24 mouse cellular contexts compared by ENCODE assay signal in genomic region chr1:166788824-166789399, GRCm38 (mm10).
DNase-seq lines count a peak whose midpoint lies in the region; ATAC-seq and TF ChIP-seq lines count a peak whose summit lies in the region.
"Had no signal": no experiment of that assay in that cellular context is flagged by ENCODE, and none has a peak within 500 bp of the region (broad histone marks: within the 10 kb centered on the region; RNA-seq: fewer than 3 reads in every experiment).

No protein-coding gene starts in this region.

- no peaks in the 10 kb centered on the region for H3K27me3 ChIP-seq in hindbrain, embryonic 12.5 days
- H3K27me3 ChIP-seq in hindbrain, embryonic 16.5 days (replicated peaks; ENCODE audit: control insufficient read depth, insufficient read depth, low read length), result no peaks in the 10 kb centered on the region
- no peaks in the 10 kb centered on the region for H3K27me3 ChIP-seq in forebrain, embryonic 15.5 days
- H3K27me3 ChIP-seq in midbrain, embryonic 13.5 days, result no peaks in the 10 kb centered on the region
- H3K27me3 ChIP-seq: embryonic facial prominence, embryonic 12.5 days; heart, embryonic 13.5 days; liver, embryonic 15.5 days; lung, embryonic 15.5 days had no signal

- H3K4me1 ChIP-seq in hindbrain, embryonic 12.5 days, result peaks cover 6% of the 10 kb centered on the region
- no peaks in the 10 kb centered on the region for H3K4me1 ChIP-seq in hindbrain, embryonic 16.5 days (ENCODE audit: control insufficient read depth, insufficient read depth, low read depth, low read length)
- peaks cover 8% of the 10 kb centered on the region for H3K4me1 ChIP-seq in forebrain, embryonic 15.5 days
- H3K4me1 ChIP-seq in midbrain, embryonic 13.5 days (replicated peaks), result peaks cover 8% of the 10 kb centered on the region
- H3K4me1 ChIP-seq: embryonic facial prominence, embryonic 12.5 days; heart, embryonic 13.5 days; limb, embryonic 10.5 days; liver, embryonic 15.5 days; lung, embryonic 15.5 days had no signal

- no peak for TF ChIP-seq CTCF in brain, embryonic 14.5 days (IDR thresholded peaks at IDR 0.05; ENCODE audit: borderline replicate concordance, extremely low read depth, insufficient read depth, insufficient read length)

- H3K27ac ChIP-seq in hindbrain, embryonic 12.5 days, result no peak overlapping the region
- no peak overlapping the region for H3K27ac ChIP-seq in hindbrain, embryonic 16.5 days (ENCODE audit: low read depth, low read length)
- H3K27ac ChIP-seq in forebrain, embryonic 15.5 days (replicated peaks), result peak overlapping the region; percentile 73
- H3K27ac ChIP-seq in midbrain, embryonic 13.5 days, result peak overlapping the region; percentile 53; the same call in 1 of the 2 replicates
- H3K27ac ChIP-seq: embryonic facial prominence, embryonic 12.5 days; heart, adult 2 months; heart, embryonic 13.5 days; kidney, postnatal 0 days; limb, embryonic 10.5 days; liver, embryonic 15.5 days; lung, embryonic 15.5 days had no signal

- H3K9ac ChIP-seq in hindbrain, embryonic 12.5 days, result no peak overlapping the region
- no peak overlapping the region for H3K9ac ChIP-seq in hindbrain, embryonic 16.5 days (ENCODE audit: low read depth, low read length)
- no peak overlapping the region for H3K9ac ChIP-seq in forebrain, embryonic 15.5 days (replicated peaks)
- no peak overlapping the region for H3K9ac ChIP-seq in midbrain, embryonic 13.5 days (replicated peaks)
- H3K9ac ChIP-seq: embryonic facial prominence, embryonic 12.5 days; heart, embryonic 13.5 days; liver, embryonic 15.5 days; lung, embryonic 15.5 days had no signal

- H3K9me3 ChIP-seq in hindbrain, embryonic 12.5 days (replicated peaks), result no peaks in the 10 kb centered on the region
- no peaks in the 10 kb centered on the region for H3K9me3 ChIP-seq in hindbrain, embryonic 16.5 days (ENCODE audit: control insufficient read depth, low read length)
- no peaks in the 10 kb centered on the region for H3K9me3 ChIP-seq in forebrain, embryonic 15.5 days
- no peaks in the 10 kb centered on the region for H3K9me3 ChIP-seq in midbrain, embryonic 13.5 days
- H3K9me3 ChIP-seq: embryonic facial prominence, embryonic 12.5 days; heart, embryonic 13.5 days; limb, embryonic 10.5 days; liver, embryonic 15.5 days; lung, embryonic 15.5 days had no signal

- 20% methylated on average over 1 of the region's 1 CpGs for WGBS in hindbrain, embryonic 12.5 days
- WGBS in hindbrain, embryonic 16.5 days, result 11% methylated on average over 1 of the region's 1 CpGs
- WGBS in forebrain, embryonic 15.5 days, result 3% methylated on average over 1 of the region's 1 CpGs
- 15% methylated on average over 1 of the region's 1 CpGs for WGBS in midbrain, embryonic 13.5 days

- DNase-seq in brain, embryonic 14.5 days (ENCODE audit: low read depth), result peak; percentile 69
- no peak for DNase-seq in urinary bladder, postnatal 25 days (ENCODE audit: low spot score)
- DNase-seq in spleen, adult 12 weeks (ENCODE audit: low spot score), result no peak
- DNase-seq: adrenal gland, postnatal 25 days; cerebellum, adult 11-12 months; cerebellum, postnatal 10 days; gastrocnemius, postnatal 36 days; heart, adult 2 months; heart, postnatal 14 days; kidney, adult 11 months; layer of hippocampus, adult 9-11 months; liver; lung, postnatal 36 days had no signal

- H3K4me3 ChIP-seq in hindbrain, embryonic 12.5 days, result no peak overlapping the region
- no peak overlapping the region for H3K4me3 ChIP-seq in hindbrain, embryonic 16.5 days (ENCODE audit: low read length)
- H3K4me3 ChIP-seq in forebrain, embryonic 15.5 days, result no peak overlapping the region
- H3K4me3 ChIP-seq in midbrain, embryonic 13.5 days (replicated peaks), result no peak overlapping the region
- H3K4me3 ChIP-seq: embryonic facial prominence, embryonic 12.5 days; heart, adult 2 months; heart, embryonic 13.5 days; limb, embryonic 10.5 days; liver, embryonic 15.5 days; lung, embryonic 15.5 days; myocyte had no signal

- ATAC-seq in hindbrain, embryonic 12.5 days (ENCODE audit: low FRiP score), result peak; percentile 40; the same call in 1 of the 2 replicates
- no peak for ATAC-seq in hindbrain, embryonic 16.5 days
- ATAC-seq in forebrain, embryonic 15.5 days (replicated peaks), result peak; percentile 81
- ATAC-seq in midbrain, embryonic 13.5 days, result 0 out of 2 replicates have a peak, but pooled peaks have one; percentile 40

- TF ChIP-seq POLR2A in brain, embryonic 14.5 days (IDR thresholded peaks at IDR 0.05; ENCODE audit: borderline replicate concordance, extremely low read depth, insufficient read depth, insufficient read length, poor library complexity, severe bottlenecking), result no peak

- no peaks in the 10 kb centered on the region for H3K36me3 ChIP-seq in hindbrain, embryonic 12.5 days
- H3K36me3 ChIP-seq in hindbrain, embryonic 16.5 days (ENCODE audit: control insufficient read depth, insufficient read depth, low read length), result no peaks in the 10 kb centered on the region
- no peaks in the 10 kb centered on the region for H3K36me3 ChIP-seq in forebrain, embryonic 15.5 days
- H3K36me3 ChIP-seq in midbrain, embryonic 13.5 days, result no peaks in the 10 kb centered on the region
- H3K36me3 ChIP-seq: embryonic facial prominence, embryonic 12.5 days; heart, embryonic 13.5 days; limb, embryonic 10.5 days; liver, embryonic 15.5 days; lung, embryonic 15.5 days had no signal

- no peak overlapping the region for H3K4me2 ChIP-seq in hindbrain, embryonic 12.5 days (replicated peaks)
- no peak overlapping the region for H3K4me2 ChIP-seq in hindbrain, embryonic 16.5 days (ENCODE audit: low read length)
- no peak overlapping the region for H3K4me2 ChIP-seq in forebrain, embryonic 15.5 days (replicated peaks)
- H3K4me2 ChIP-seq in midbrain, embryonic 13.5 days (replicated peaks), result no peak overlapping the region
- H3K4me2 ChIP-seq: embryonic facial prominence, embryonic 12.5 days; heart, embryonic 13.5 days; liver, embryonic 15.5 days; lung, embryonic 15.5 days had no signal

Comparison
In these comparisons a context has a peak if more than half of its experiments do, and no peak if none do; other contexts are left out.
1. H3K27ac ChIP-seq: peak in forebrain, embryonic 15.5 days (single experiment) and midbrain, embryonic 13.5 days (single experiment); none in hindbrain, embryonic 12.5 days (single experiment) and hindbrain, embryonic 16.5 days (single experiment).